Mouse (Mus musculus) cortical plate, adult 2 months (tissue): Measurements from ENCODE around the gene Vwce.

Source experiments
- CTCF ChIP-seq: fragments of 200-500 bp; IDR thresholded peaks from 2 replicates; pipeline ENCODE4 v1.5.1; 2011; ENCODE audit warnings: mild to moderate bottlenecking, control low read depth, low read length; ENCODE audit not compliant: insufficient read depth; ENCODE audit errors: extremely low read depth
- POLR2A ChIP-seq: fragments of 200-500 bp; IDR thresholded peaks from 2 replicates; pipeline ENCODE4 v1.6.1; 2011; ENCODE audit warnings: mild to moderate bottlenecking, low read length, control low read depth; ENCODE audit not compliant: insufficient read depth; ENCODE audit errors: extremely low read depth

DNA sequence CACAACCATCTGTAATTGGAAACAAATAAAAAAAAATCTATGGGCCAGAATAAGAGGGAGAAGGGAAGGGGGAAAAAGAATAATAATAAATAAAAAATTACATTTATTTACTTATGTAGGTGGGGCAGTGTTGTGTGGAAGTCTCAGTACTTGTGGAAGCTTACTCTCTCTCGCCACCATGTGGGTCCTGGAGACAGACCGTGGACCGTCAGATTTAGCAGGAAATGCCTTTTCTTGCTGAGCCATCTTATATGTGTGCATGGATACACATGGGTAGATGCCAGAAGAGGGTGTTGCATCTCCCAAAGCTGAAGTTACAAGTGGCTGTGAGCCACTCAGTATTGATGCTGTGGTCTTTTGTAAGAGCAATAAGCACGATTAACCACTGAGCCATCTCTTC, 47.6 kb downstream of the Vwce start:
- TF ChIP-seq CTCF (no peak), POLR2A (no peak)
